Mouse (Mus musculus): ENCODE measurements around the gene Serinc1.

The Serinc1 gene

DNA sequence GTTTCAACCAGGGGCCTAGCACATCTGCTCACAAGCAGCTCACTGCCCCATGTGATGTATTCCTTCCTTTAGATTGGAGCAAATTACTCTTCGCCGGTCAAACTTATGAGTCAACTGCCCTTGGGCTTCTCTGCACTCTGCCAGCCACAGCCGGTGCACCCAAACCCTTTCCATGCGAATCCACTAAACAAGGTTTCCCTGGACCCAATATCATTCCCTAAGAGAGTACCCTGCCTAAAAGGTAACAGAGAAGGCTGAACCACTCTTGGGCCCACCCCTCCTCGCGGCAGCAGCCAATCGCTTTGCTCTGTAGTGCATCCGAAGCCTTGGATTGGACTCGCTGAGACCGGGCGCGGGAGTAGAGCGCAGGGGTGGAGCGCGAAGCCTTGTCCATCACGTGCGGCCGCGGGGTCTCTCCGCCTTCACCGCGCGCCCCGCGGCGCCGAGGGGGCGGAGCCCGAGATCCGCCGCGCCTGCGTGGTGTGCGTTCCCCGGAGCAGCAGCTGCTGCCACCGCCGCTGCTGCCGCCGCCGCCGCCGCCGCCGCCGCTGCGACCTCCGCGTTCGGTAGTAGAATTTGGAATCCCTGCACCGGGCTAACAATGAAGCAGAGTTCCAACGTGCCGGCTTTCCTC, 46.3 kb downstream of the Serinc1 start, which contains the start of gene Hsf2:
Hsf2 (plus strand) TSS at position 478 of the 634 bp plus-strand sequence.
- peak; percentile 88 to 89 for DNase-seq (ENCODE audit: low spot score in 2 of 2)

- DNase-seq (ENCODE audit: low spot score in 2 of 2), result no peak
Measured at GRCm38 (mm10) chr10:57484741-57485140, 47.6 kb downstream of the Serinc1 start.

DNA sequence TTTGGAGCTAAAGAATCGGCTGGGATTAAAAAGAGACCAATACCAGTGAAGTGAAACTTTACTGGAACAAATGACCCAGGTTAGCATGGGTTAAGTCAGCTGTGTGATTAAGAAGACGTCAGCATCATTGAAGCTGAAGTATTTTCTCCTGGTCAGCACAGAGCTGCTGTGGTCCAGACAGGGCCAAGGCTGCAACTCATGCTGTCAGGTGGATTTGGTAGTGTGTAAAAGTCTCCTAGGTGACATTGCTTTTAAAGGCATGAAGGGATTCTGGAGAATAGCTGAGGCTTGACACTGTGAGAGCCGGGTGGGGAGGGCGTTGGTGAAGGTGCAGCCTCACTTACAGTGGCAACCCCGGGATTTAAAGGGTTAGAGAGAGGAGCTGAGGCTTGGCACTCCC, 50.6 kb downstream of the Serinc1 start:
- DNase-seq (ENCODE audit: low spot score in 2 of 2), result no peak

- DNase-seq (ENCODE audit: low spot score in 2 of 2), result no peak
Measured at GRCm38 (mm10) chr10:57477121-57477843, 55.0 kb downstream of the Serinc1 start.
